37 mouse cellular contexts compared by ENCODE assay signal in the genomic region with DNA sequence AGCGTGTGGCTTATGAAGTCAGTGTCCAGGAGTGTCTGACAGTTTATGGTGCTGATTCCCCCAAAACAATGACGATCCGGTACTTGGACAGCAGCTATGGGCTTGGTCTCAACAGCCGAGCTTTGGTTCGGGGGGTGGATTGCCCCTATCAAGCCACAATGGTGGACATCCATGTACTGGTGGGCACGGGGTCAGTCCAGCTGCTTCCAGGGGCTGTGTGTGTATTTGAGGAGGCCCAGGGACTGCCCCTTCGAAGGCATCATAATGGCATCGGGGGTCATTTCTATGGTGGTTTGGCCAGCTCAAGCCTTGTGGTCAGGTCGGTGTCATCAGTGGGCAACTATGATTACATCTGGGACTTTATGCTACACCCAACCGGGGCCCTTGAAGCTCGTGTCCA. TPM values are rescaled to one million over a fixed set of nuclear protein-coding genes. Genes with fewer than 3 reads are reported as not detected.
"Had no signal": no experiment of that assay in that cellular context is flagged by ENCODE, and none has a peak within 500 bp of the region (broad histone marks: within the 10 kb centered on the region; RNA-seq: fewer than 3 reads in every experiment).

No protein-coding gene starts in this region.

- H3K4me3 ChIP-seq: heart, embryonic 10.5 days; heart, embryonic 12.5 days; hindbrain, embryonic 13.5 days; hindbrain, embryonic 15.5 days; kidney, embryonic 15.5 days; limb, embryonic 12.5 days; limb, embryonic 15.5 days; liver, embryonic 12.5 days had no signal

- ATAC-seq: hindbrain, postnatal 0 days; intestine, embryonic 16.5 days; liver, embryonic 12.5 days had no signal

- H3K27me3 ChIP-seq: heart, embryonic 12.5 days; hindbrain, embryonic 13.5 days; hindbrain, embryonic 15.5 days; kidney, embryonic 15.5 days; limb, embryonic 12.5 days; limb, embryonic 15.5 days; liver, embryonic 12.5 days had no signal

- H3K27ac ChIP-seq: heart, embryonic 10.5 days; hindbrain, embryonic 13.5 days; hindbrain, embryonic 15.5 days; hindbrain, postnatal 0 days; kidney, embryonic 15.5 days; kidney, postnatal 0 days; limb, embryonic 12.5 days; limb, embryonic 15.5 days; liver, embryonic 12.5 days; liver, embryonic 14.5 days had no signal

- H3K9me3 ChIP-seq: heart, embryonic 10.5 days; heart, embryonic 12.5 days; hindbrain, embryonic 13.5 days; hindbrain, embryonic 15.5 days; kidney, embryonic 15.5 days; limb, embryonic 12.5 days; limb, embryonic 15.5 days; liver, embryonic 12.5 days had no signal

- H3K4me1 ChIP-seq: hindbrain, embryonic 15.5 days; limb, embryonic 12.5 days had no signal

- DNase-seq: gastrocnemius, postnatal 14 days; gastrocnemius, postnatal 36 days; heart, adult 18-20 months; heart, postnatal 10 days; heart, postnatal 36 days; kidney, adult 11 months; kidney, adult 2 months; kidney, adult 9 months; kidney, postnatal 14 days; kidney, postnatal 36 days; layer of hippocampus, adult 9-11 months; layer of hippocampus, postnatal 36 days; left cerebral cortex, postnatal 4 days had no signal

- H3K4me2 ChIP-seq: heart, embryonic 12.5 days; hindbrain, embryonic 13.5 days; hindbrain, embryonic 15.5 days; kidney, embryonic 15.5 days; limb, embryonic 12.5 days; limb, embryonic 15.5 days; liver, embryonic 12.5 days had no signal

- H3K9ac ChIP-seq: heart, embryonic 12.5 days; hindbrain, embryonic 13.5 days; hindbrain, embryonic 15.5 days; kidney, embryonic 15.5 days; limb, embryonic 12.5 days; limb, embryonic 15.5 days; liver, embryonic 12.5 days; liver, embryonic 14.5 days had no signal

RNA-seq across cellular contexts. Expression of gene Aoc3, which starts 4.3 kb away (rescaled TPM):
- polyA plus RNA-seq: hindbrain, embryonic 11.5 days; hindbrain, embryonic 13.5 days had no signal

RNA-seq across cellular contexts. Expression of gene G6pc, which starts 41.2 kb away (rescaled TPM):
- total RNA-seq: gastrocnemius, adult 18-20 months; gastrocnemius, postnatal 14 days; gastrocnemius, postnatal 36 days; heart, adult 18-20 months; heart, adult 8-10 months; heart, postnatal 10 days; heart, postnatal 36 days; hematopoietic stem cell, adult 5-6 weeks; layer of hippocampus, adult 18-20 months; layer of hippocampus, adult 8-10 months; layer of hippocampus, postnatal 36 days; left cerebral cortex, adult 18-20 months; left cerebral cortex, adult 8-10 months; left cerebral cortex, postnatal 10 days; left cerebral cortex, postnatal 4 days had no signal
- polyA plus RNA-seq: heart, embryonic 10.5 days; heart, embryonic 12.5 days; heart, embryonic 14.5 days; heart, embryonic 16.5 days; hindbrain, embryonic 11.5 days; hindbrain, embryonic 13.5 days; hindbrain, embryonic 15.5 days; hindbrain, postnatal 0 days; intestine, embryonic 14.5 days; limb, embryonic 12.5 days; limb, embryonic 15.5 days; liver, embryonic 12.5 days had no signal
